Mouse (Mus musculus) erythroid progenitor cell, adult 5-6 weeks (primary cell): ENCODE results near the gene Lpp. TPM values are rescaled to one million over a fixed set of nuclear protein-coding genes. Genes with fewer than 3 reads are reported as not detected.

ENCODE experiments used
- ATAC-seq: replicated peaks from 2 replicates; pipeline ENCODE4 v1.8.0; 2016; ENCODE audit warnings: moderate number of reproducible peaks, mild to moderate bottlenecking, moderate TSS enrichment, inconsistent platforms; ENCODE audit not compliant: poor library complexity, low FRiP score, severe bottlenecking
- total RNA-seq, 2 experiments: library from RNA; stranded (forward) in 1 of 2; stranded (reverse) in 1 of 2; fragments of 150-400 nt in 1 of 2; fragments of 186-747, 209-891 nt in 1 of 2; gene quantifications; 2 replicates each; pipeline versions ENCODE4 v1.2.3 to v1.2.4; 2015 to 2017; ENCODE audit warnings: low replicate concordance in 2 of 2

Gene Lpp
- total RNA-seq, 2 experiments from 2014 or later = 0.76 to 2.1 TPM

DNA sequence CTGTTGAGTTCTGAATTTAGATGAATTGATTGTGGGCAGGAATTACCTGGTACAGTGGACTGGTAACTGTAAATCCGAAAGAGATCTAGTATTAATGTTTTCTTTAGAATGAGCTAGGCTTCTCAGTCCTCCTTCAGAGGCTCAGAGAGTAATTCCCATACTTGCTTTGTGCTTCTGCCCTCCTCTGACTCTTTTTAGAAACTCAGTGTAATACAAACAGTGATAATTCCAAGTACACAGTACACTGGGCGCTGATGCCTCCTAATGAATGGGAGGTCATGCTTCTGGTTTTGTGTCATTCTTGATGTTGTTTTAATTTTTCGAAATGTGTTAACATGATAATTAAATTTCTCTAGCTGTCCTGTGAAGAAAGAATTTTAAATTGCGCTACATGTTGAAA is 347.4 kb downstream of the Lpp start:
- ATAC-seq = no peak

DNA sequence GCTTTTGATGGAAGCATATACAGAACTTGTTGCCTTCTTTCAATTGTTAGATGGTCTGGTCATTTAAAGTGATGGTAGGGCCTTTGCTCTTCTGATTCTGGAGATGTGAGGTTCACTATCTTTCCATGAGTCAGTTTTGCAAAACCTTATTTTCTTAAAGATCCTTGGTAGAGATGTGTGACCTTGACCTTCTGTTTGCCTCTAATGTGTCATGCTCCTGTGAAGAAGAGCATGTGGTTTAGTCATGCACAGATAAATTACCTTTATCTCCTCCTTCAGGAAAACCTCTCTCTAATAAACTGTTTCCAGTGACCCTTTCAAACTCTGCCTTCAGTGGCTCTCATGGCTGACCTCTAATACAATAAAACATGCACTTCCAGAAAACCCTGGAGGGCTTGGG is 356.5 kb downstream of the Lpp start:
- no peak for ATAC-seq

- ATAC-seq = no peak
These were observed 362.8 kb downstream of the Lpp start for GRCm38 (mm10) chr16:24756141-24756540.

DNA sequence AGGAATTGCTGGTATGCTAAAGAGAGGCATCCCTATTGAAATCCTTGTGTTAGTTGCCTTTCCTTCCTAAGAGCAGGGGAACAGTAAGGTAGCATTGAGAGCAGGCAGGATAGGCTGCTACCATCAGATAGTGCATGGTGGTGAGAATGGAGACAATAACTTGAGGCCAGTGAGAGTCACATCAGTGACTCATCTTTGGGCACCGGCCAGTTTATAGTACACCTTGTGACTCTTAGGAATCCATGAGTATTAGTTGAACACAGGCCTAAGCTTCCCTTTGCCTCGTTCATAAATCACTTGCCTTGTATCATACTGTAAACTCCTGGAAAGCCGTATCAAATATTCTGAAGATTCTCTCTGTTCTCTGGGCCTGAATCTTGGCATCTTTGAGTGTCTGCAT is 372.7 kb downstream of the Lpp start:
- ATAC-seq = no peak

GRCm38 (mm10) chr16:24766596-24766995 is 373.3 kb downstream of the Lpp start:
- no peak for ATAC-seq

DNA sequence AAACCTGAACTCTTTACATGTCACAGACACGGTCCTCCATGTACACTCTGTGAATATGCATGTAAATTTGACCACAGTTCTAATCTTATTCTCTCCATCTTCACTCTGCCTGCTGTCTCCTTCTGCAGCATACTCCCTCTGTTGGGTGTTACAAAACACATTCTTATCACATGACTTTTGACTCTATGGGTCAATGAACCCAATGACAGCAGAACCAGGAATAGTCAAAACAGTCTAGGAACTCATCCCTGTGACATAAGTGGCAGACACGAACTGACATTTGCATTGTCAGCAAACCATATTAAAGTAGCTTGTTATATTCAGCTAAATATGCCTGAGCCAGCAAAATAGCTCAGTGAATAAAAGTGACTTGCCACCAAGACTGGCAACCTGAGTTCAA is 383.7 kb downstream of the Lpp start:
- ATAC-seq = no peak

DNA sequence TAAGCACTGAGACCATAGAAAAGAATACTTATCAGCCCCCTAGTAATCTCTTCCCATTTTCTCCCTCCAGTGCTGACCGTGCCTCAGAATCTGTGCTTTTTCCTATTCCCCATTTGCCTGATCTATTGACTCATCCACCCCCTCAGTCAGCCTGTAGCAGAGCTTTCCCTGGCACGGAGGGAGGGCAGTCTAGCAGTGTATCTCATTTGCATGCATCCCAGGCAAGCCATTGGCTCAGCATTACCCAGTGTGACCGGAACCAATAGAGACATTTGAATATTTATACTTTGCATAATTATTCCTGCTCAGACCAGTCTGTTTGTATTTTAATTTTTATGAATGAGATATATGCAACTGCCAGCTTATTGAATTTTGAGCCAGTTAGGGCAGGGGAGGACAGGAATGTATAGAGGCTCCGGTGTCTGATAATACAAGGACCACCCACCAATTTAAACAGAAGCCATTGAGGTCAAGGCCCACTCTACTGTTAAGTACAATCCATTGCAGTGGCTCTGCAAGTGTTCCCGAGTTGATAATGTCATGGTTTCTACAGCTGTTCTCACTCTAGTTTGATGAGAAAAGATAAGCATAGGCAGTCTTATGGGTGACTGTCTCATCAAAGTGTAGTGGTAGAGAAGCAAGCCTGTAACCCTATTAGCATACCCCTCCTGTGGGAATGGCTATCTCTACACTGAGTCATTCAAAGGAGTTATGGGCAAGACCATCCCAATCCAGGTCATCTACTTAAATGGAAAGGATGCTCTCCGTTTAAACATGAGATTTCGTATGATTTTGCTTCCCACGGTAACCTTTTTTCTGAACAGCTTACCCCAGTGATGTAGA is 385.3 kb downstream of the Lpp start:
- no peak for ATAC-seq

DNA sequence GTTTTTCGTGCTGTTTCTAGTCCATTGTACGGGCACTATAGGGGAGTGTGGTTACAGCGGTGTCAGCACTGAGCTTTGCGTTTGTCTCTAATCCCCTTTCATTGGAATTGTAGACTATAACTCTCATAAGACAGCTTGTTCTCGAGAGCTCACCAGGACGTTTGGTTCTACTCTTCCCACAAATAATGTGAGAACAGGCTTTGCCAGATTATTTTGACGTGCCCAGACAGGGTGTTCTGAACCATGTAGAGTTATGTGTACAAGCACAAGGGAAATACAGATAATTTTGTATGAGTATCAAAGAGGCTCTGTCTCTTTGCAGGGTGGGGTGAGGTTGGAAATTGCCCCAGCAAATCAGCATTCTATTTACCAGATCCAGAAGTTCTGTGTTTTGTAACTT is 387.2 kb downstream of the Lpp start:
- ATAC-seq = no peak

DNA sequence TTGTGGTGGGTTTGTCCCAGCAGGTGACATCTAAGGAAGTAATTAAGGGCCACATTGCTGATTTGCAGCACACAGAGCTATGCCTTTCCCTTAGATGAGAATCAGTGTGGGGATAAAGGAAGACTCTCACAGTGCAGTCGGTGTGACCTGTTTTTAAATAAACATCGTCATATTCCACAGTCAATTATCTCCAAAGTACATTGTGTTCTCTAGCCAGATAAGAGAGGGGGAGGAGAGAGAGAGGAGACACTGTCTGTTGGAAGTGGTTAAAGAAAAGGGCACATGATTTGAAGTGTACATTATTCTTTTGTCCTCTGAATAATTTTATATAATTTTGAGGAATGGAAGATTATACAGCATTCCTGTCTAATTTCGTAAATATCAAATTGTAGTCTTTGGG is 388.6 kb downstream of the Lpp start:
- no peak for ATAC-seq

DNA sequence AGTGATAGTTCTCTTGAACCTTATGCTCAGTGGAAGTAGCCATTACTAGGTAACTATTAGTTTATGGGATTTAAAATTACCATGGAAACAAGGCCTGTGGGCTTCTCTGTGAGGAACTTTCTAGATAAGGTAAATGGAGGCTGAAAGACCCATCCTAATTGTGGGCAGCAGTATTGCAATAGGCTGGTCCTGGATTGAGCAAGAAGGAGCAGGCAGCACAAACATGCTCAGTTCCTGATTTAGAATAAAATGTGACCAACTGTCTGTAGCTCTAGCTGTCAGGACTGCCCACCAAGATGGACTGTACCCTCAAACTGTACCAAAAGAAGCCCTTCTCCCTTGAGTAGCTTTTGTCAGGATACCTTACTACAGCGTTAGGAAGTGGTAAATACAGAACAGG is 392.3 kb downstream of the Lpp start:
- no peak for ATAC-seq

DNA sequence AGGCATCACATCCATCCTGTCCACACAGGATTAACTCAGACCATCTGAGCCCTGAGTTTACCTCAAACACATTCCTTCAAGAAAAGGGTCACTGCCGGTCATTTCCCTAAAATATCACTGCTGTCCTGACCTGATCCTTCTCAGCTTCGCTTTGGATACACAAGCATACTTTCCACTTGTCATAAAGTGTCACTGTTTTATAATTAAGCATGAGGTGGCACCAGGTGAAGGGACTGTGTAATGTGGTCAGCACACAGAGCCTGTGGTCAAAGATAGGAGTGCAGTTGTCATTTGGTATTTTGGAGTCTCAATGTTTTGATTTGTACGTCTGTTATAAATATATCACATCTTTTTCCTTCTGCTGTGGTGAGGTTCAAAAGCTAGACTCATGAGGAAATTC is 395.7 kb downstream of the Lpp start:
- no peak for ATAC-seq

- no peak for ATAC-seq
These were observed 398.1 kb downstream of the Lpp start for GRCm38 (mm10) chr16:24791387-24791786.

- no peak for ATAC-seq
These were observed 398.7 kb downstream of the Lpp start for GRCm38 (mm10) chr16:24791984-24792383.

DNA sequence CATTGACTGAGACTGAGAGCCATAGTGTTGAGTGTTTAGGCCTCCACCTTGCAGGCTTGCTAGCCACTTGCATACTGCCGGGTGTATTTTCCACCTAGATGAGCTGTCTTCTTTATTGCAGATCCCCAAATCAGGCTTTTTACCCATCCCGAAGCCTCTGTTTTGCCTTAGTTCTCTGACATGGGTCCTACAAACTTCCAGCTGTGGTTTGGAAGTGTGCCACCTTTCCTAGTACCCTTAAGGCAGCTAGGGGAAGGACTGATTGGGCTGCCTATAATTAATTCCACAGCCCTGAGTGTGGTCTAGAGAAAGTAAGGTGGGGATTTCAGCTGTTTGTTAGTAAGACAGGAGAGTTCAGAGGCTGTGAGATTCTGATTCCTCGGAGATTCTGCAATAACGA is 399.5 kb downstream of the Lpp start:
- ATAC-seq = no peak

- ATAC-seq = no peak
These were observed 401.4 kb downstream of the Lpp start for GRCm38 (mm10) chr16:24794665-24795064.

- ATAC-seq = no peak
These were observed 408.0 kb downstream of the Lpp start for GRCm38 (mm10) chr16:24801355-24801754.

DNA sequence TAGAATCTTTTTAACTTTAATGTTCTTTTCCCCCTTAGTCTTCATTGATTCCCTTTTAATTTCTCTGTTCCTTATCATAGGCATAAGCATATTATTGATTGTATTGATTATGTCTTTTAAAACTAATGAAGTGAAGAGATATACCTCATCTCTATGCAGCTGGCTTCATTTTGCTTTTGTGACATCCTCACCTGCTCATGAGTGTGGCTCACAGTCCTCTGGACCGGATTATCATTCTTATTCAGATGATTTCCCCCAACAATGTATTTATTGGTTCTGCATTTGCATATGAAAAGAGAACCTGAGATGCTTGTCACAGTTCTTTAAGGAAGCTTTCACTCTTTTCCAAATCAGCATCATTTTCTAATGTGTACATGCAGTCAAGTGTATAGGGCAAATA is 408.5 kb downstream of the Lpp start:
- ATAC-seq = no peak

DNA sequence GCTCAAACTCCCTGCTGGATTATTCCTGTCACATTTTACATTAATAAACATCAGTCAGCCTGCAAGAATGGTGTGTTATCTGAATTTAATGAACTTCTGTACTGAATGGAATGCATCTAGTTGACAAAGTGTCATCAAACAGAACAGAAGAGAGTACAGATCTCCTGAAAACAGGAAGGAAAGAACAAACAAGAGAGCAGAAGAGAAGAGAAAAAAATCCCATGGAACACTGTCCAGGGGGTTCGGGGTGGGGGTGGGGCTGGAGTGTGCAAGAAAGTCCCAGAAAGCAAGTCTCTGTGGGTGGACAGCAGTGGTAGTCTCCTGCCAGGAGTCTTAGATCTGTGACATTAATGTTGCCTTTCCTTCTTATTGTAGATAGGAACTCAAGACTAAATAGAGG is 412.8 kb downstream of the Lpp start:
- no peak for ATAC-seq

- no peak for ATAC-seq
These were observed 414.3 kb downstream of the Lpp start for GRCm38 (mm10) chr16:24807565-24807964.

GRCm38 (mm10) chr16:24809811-24810210 is 416.5 kb downstream of the Lpp start:
- ATAC-seq = no peak

DNA sequence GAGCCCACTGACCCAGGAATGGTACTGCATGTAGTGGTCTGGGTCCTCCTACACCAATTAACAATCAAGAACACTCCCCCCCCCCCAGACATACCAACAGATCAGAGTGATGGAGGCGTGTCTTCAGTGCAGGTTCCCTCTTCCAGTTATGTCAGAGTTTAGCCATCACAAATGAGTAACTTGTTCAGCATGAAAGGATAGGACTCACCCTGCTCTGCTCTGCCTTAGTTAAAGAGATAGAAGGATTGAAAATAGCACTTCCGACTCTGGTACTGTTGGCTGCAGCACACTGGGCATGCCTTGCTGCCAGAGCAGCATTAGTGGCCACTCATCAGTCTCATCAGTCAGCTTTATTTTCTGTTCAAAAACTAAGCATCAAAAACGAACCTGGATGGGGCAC is 423.3 kb downstream of the Lpp start:
- ATAC-seq = no peak

- no peak for ATAC-seq
These were observed 424.1 kb downstream of the Lpp start for GRCm38 (mm10) chr16:24817381-24817780.
